Mouse (Mus musculus) forebrain, postnatal 0 days (tissue): Measurements from ENCODE around the gene Chaf1b. TPM values are rescaled to one million over a fixed set of nuclear protein-coding genes. Genes with fewer than 3 reads are reported as not detected.
A peak's percentile ranks its signal among the peaks of the same experiment; 100 is the strongest.

Experiments used
- ATAC-seq: fragments of 200-750 bp; cut with Nextera tagmentation; 2 replicates; pipeline ENCODE4 v1.8.0; 2017; ENCODE audit warnings: mild to moderate bottlenecking, moderate library complexity
- DNase-seq: peaks from one replicate; pipeline ENCODE4 v3.0.0-alpha.2; 2015
- H3K27ac ChIP-seq: fragments of 300-500 bp; sonication (generic); 2 replicates; pipeline ENCODE4 v1.5.1; 2014; ENCODE audit warnings: low read depth, mild to moderate bottlenecking, antibody characterized with exemption, low read length, moderate library complexity, mixed read lengths
- H3K27me3 ChIP-seq: fragments of 300-500 bp; sonication (generic); 2 replicates; pipeline ENCODE4 v1.6.1; 2014; ENCODE audit warnings: mild to moderate bottlenecking, low read length, mixed read lengths; ENCODE audit not compliant: insufficient read depth
- H3K36me3 ChIP-seq: fragments of 300-500 bp; sonication (generic); 2 replicates; pipeline ENCODE4 v1.6.1; 2014; ENCODE audit warnings: mild to moderate bottlenecking, moderate library complexity; ENCODE audit not compliant: insufficient read depth
- H3K4me1 ChIP-seq: fragments of 300-500 bp; sonication (generic); 2 replicates; pipeline ENCODE4 v1.6.1; 2014; ENCODE audit warnings: antibody characterized with exemption; ENCODE audit not compliant: insufficient read depth
- H3K4me2 ChIP-seq: fragments of 300-500 bp; sonication (generic); 2 replicates; pipeline ENCODE4 v1.6.1; 2014; ENCODE audit warnings: low read depth, mild to moderate bottlenecking, moderate library complexity
- H3K4me3 ChIP-seq: fragments of 300-500 bp; sonication (generic); 2 replicates; pipeline ENCODE4 v1.5.1; 2014; ENCODE audit warnings: low read depth, low read length, mixed read lengths
- H3K9ac ChIP-seq: fragments of 300-500 bp; sonication (generic); 2 replicates; pipeline ENCODE4 v1.6.1; 2014; ENCODE audit warnings: mild to moderate bottlenecking
- H3K9me3 ChIP-seq: fragments of 300-500 bp; sonication (generic); 2 replicates; pipeline ENCODE4 v1.6.1; 2016; ENCODE audit warnings: low read length
- CTCF ChIP-seq: sonication (generic); IDR thresholded peaks from 2 replicates; pipeline ENCODE4 v1.5.1; 2016; ENCODE audit warnings: antibody characterized with exemption, control low read depth, low read depth
- WGBS: fragments of 180-500 bp; shearing (Covaris S2); extraction: QIAGEN DNeasy Blood & Tissue Kit; methylation state at CpG from one replicate; pipeline ENCODE4 v1.1.7; 2014; 5-methylcytosine and 5-hydroxymethylcytosine counted together
- polyA plus RNA-seq: library from polyadenylated mRNA; unstranded; fragments of >200 nt; fragmentation: Nextera tagmentation; extraction: Ambion mirVana; gene quantifications from 2 replicates; pipeline ENCODE4 v1.2.1, GENCODE M21; 2015
- total RNA-seq: library from RNA; depleted of rRNA; stranded (reverse); fragments of >200 nt; gene quantifications from 2 replicates; pipeline ENCODE4 v1.2.3, GENCODE M21; 2014

Gene Chaf1b
- total and polyA plus RNA-seq, 2 experiments from 2014 or later: 13.5 to 21.1 TPM

- ATAC-seq: no peak
- Histone ChIP-seq H3K4me1 (peaks cover 6% of the 10 kb centered on the region; the same call in 1 of the 2 replicates), H3K4me3 (no peak overlapping the region), H3K4me2 (no peak overlapping the region), H3K27ac (no peak overlapping the region), H3K36me3 (peaks cover 4% of the 10 kb centered on the region; the same call in 1 of the 2 replicates), H3K9ac (no peak overlapping the region), H3K9me3 (no peaks in the 10 kb centered on the region), H3K27me3 (no peaks in the 10 kb centered on the region)
- TF ChIP-seq CTCF: peak; percentile 42; the same call in 1 of the 2 replicates
- no peak for DNase-seq
- WGBS: 67% methylated on average over 6 of the region's 6 CpGs
Observed at GRCm38 (mm10) chr16:93903027-93903426, 19.3 kb downstream of the Chaf1b start.

- peak; percentile 82 for ATAC-seq
- Histone ChIP-seq H3K4me1 (peaks cover 6% of the 10 kb centered on the region; the same call in 1 of the 2 replicates), H3K4me2 (no peak overlapping the region), H3K27me3 (no peaks in the 10 kb centered on the region), H3K4me3 (no peak overlapping the region), H3K27ac (peak overlapping the region; percentile 78), H3K36me3 (no peaks in the 10 kb centered on the region), H3K9me3 (no peaks in the 10 kb centered on the region), H3K9ac (no peak overlapping the region)
- peak; percentile 93 for TF ChIP-seq CTCF
- peak; percentile 85 for DNase-seq
- WGBS: 59% methylated on average over 11 of the region's 11 CpGs
Observed at GRCm38 (mm10) chr16:93906156-93907014, 22.7 kb downstream of the Chaf1b start.

GRCm38 (mm10) chr16:93907761-93908160 lies 24.1 kb downstream of the Chaf1b start:
- 81% methylated on average over 5 of the region's 5 CpGs for WGBS
- Histone ChIP-seq H3K36me3 (no peaks in the 10 kb centered on the region), H3K4me2 (no peak overlapping the region), H3K4me1 (peaks cover 6% of the 10 kb centered on the region; the same call in 1 of the 2 replicates), H3K4me3 (no peak overlapping the region), H3K9me3 (no peaks in the 10 kb centered on the region), H3K27ac (no peak overlapping the region), H3K27me3 (no peaks in the 10 kb centered on the region), H3K9ac (no peak overlapping the region)
- ATAC-seq (no peak), DNase-seq (no peak)
- TF ChIP-seq CTCF: no peak

GRCm38 (mm10) chr16:93908196-93908595 lies 24.5 kb downstream of the Chaf1b start:
- Histone ChIP-seq H3K4me3 (no peak overlapping the region), H3K27me3 (no peaks in the 10 kb centered on the region), H3K36me3 (no peaks in the 10 kb centered on the region), H3K4me2 (no peak overlapping the region), H3K9me3 (no peaks in the 10 kb centered on the region), H3K9ac (no peak overlapping the region), H3K27ac (no peak overlapping the region), H3K4me1 (peaks cover 6% of the 10 kb centered on the region; the same call in 1 of the 2 replicates)
- no peak for TF ChIP-seq CTCF
- ATAC-seq: no peak
- WGBS: 90% methylated on average over 8 of the region's 8 CpGs
- DNase-seq: no peak

- Histone ChIP-seq H3K4me3 (no peak overlapping the region), H3K4me1 (peaks cover 6% of the 10 kb centered on the region; the same call in 1 of the 2 replicates), H3K27ac (no peak overlapping the region), H3K9ac (no peak overlapping the region), H3K4me2 (no peak overlapping the region), H3K27me3 (no peaks in the 10 kb centered on the region), H3K9me3 (no peaks in the 10 kb centered on the region), H3K36me3 (no peaks in the 10 kb centered on the region)
- ATAC-seq (no peak), DNase-seq (no peak)
- 87% methylated on average over 3 of the region's 3 CpGs for WGBS
- no peak for TF ChIP-seq CTCF
Observed at GRCm38 (mm10) chr16:93909936-93910335, 26.2 kb downstream of the Chaf1b start.

- ATAC-seq: no peak
- Histone ChIP-seq H3K27ac (no peak overlapping the region), H3K4me1 (peaks cover 6% of the 10 kb centered on the region; the same call in 1 of the 2 replicates), H3K4me3 (no peak overlapping the region), H3K27me3 (no peaks in the 10 kb centered on the region), H3K9me3 (no peaks in the 10 kb centered on the region), H3K36me3 (no peaks in the 10 kb centered on the region), H3K9ac (no peak overlapping the region), H3K4me2 (no peak overlapping the region)
- no peak for DNase-seq
- WGBS: 69% methylated on average over 28 of the region's 28 CpGs
- no peak for TF ChIP-seq CTCF
Observed at GRCm38 (mm10) chr16:93910735-93911665, 27.3 kb downstream of the Chaf1b start.
